Mouse (Mus musculus) hindbrain, embryonic 16.5 days (tissue): ENCODE measurements around the gene Nav2. TPM values are rescaled to one million over a fixed set of nuclear protein-coding genes. Genes with fewer than 3 reads are reported as not detected.

ENCODE experiments used
- ATAC-seq: fragments of 200-750 bp; cut with Nextera tagmentation; 2 replicates; pipeline ENCODE4 v1.8.0; 2017; ENCODE audit warnings: moderate TSS enrichment, moderate library complexity
- H3K27ac ChIP-seq: fragments of 300-500 bp; sonication (generic); 2 replicates; pipeline ENCODE4 v1.5.1; 2014; ENCODE audit warnings: low read depth, mild to moderate bottlenecking, control low read depth, low read length, moderate library complexity
- H3K27me3 ChIP-seq: fragments of 300-500 bp; sonication (generic); replicated peaks from 2 replicates; pipeline ENCODE4 v1.6.1; 2014; ENCODE audit warnings: low read length; ENCODE audit not compliant: control insufficient read depth, insufficient read depth
- H3K36me3 ChIP-seq: fragments of 300-500 bp; sonication (generic); 2 replicates; pipeline ENCODE4 v1.6.1; 2014; ENCODE audit warnings: mild to moderate bottlenecking, low read length, moderate library complexity, mixed read lengths; ENCODE audit not compliant: control insufficient read depth, insufficient read depth
- H3K4me1 ChIP-seq: fragments of 300-500 bp; sonication (generic); 2 replicates; pipeline ENCODE4 v1.6.1; 2014; ENCODE audit warnings: low read depth, low read length; ENCODE audit not compliant: control insufficient read depth, insufficient read depth
- H3K4me2 ChIP-seq: fragments of 300-500 bp; sonication (generic); 2 replicates; pipeline ENCODE4 v1.6.1; 2014; ENCODE audit warnings: mild to moderate bottlenecking, low read length, control low read depth, moderate library complexity
- H3K4me3 ChIP-seq: fragments of 300-500 bp; sonication (generic); 2 replicates; pipeline ENCODE4 v1.5.1; 2014; ENCODE audit warnings: mild to moderate bottlenecking, low read length, control low read depth, moderate library complexity
- H3K9ac ChIP-seq: fragments of 300-500 bp; sonication (generic); 2 replicates; pipeline ENCODE4 v1.6.1; 2014; ENCODE audit warnings: low read depth, mild to moderate bottlenecking, control low read depth, low read length, moderate library complexity
- H3K9me3 ChIP-seq: fragments of 300-500 bp; sonication (generic); 2 replicates; pipeline ENCODE4 v1.6.1; 2014; ENCODE audit warnings: mild to moderate bottlenecking, low read length, moderate library complexity; ENCODE audit not compliant: control insufficient read depth
- WGBS: fragments of 180-500 bp; shearing (Covaris S2); extraction: QIAGEN DNeasy Blood & Tissue Kit; methylation state at CpG from one replicate; pipeline ENCODE4 v1.1.7; 2014; 5-methylcytosine and 5-hydroxymethylcytosine counted together
- polyA plus RNA-seq: library from polyadenylated mRNA; unstranded; fragments of >200 nt; fragmentation: Nextera tagmentation; extraction: Ambion mirVana; gene quantifications from 2 replicates; pipeline ENCODE4 v1.2.1, GENCODE M21; 2015

Gene Nav2
- polyA plus RNA-seq, 1 experiment from 2014 or later: 27.9 TPM

GRCm38 (mm10) chr7:49373173-49373572, 464.7 kb downstream of the Nav2 start:
- no peak overlapping the region for H3K4me3 ChIP-seq
- no peaks in the 10 kb centered on the region for H3K27me3 ChIP-seq
- 79% methylated on average over 1 of the region's 1 CpGs for WGBS
- no peak for ATAC-seq
- no peaks in the 10 kb centered on the region for H3K9me3 ChIP-seq
- H3K27ac ChIP-seq: no peak overlapping the region
- peaks cover 25% of the 10 kb centered on the region for H3K4me1 ChIP-seq
- no peak overlapping the region for H3K9ac ChIP-seq
- no peaks in the 10 kb centered on the region for H3K36me3 ChIP-seq
- no peak overlapping the region for H3K4me2 ChIP-seq

GRCm38 (mm10) chr7:49373661-49374060, 465.1 kb downstream of the Nav2 start:
- no peak overlapping the region for H3K9ac ChIP-seq
- H3K36me3 ChIP-seq: no peaks in the 10 kb centered on the region
- ATAC-seq: no peak
- no peak overlapping the region for H3K4me2 ChIP-seq
- H3K9me3 ChIP-seq: no peaks in the 10 kb centered on the region
- no peak overlapping the region for H3K27ac ChIP-seq
- WGBS: 72% methylated on average over 3 of the region's 3 CpGs
- H3K27me3 ChIP-seq: no peaks in the 10 kb centered on the region
- H3K4me3 ChIP-seq: no peak overlapping the region
- H3K4me1 ChIP-seq: peaks cover 25% of the 10 kb centered on the region

GRCm38 (mm10) chr7:49375499-49375974, 467.0 kb downstream of the Nav2 start:
- Histone ChIP-seq H3K36me3 (no peaks in the 10 kb centered on the region), H3K27ac (peak overlapping the region; percentile 39; the same call in 1 of the 2 replicates), H3K27me3 (no peaks in the 10 kb centered on the region), H3K9ac (no peak overlapping the region), H3K4me2 (no peak overlapping the region), H3K9me3 (no peaks in the 10 kb centered on the region), H3K4me1 (peaks cover 18% of the 10 kb centered on the region), H3K4me3 (no peak overlapping the region)
- peak; percentile 13; the same call in 1 of the 2 replicates for ATAC-seq
- 4% methylated on average over 9 of the region's 9 CpGs for WGBS

- Histone ChIP-seq H3K27me3 (no peaks in the 10 kb centered on the region), H3K4me2 (no peak overlapping the region), H3K9ac (no peak overlapping the region), H3K4me1 (peaks cover 11% of the 10 kb centered on the region), H3K27ac (no peak overlapping the region), H3K36me3 (no peaks in the 10 kb centered on the region), H3K9me3 (no peaks in the 10 kb centered on the region), H3K4me3 (no peak overlapping the region)
- 83% methylated on average over 5 of the region's 5 CpGs for WGBS
- ATAC-seq: no peak
Observed at GRCm38 (mm10) chr7:49378608-49379007, 470.1 kb downstream of the Nav2 start.

- Histone ChIP-seq H3K9me3 (no peaks in the 10 kb centered on the region), H3K4me2 (no peak overlapping the region), H3K36me3 (no peaks in the 10 kb centered on the region), H3K4me1 (peaks cover under 1% of the 10 kb centered on the region), H3K4me3 (no peak overlapping the region), H3K9ac (no peak overlapping the region), H3K27ac (no peak overlapping the region), H3K27me3 (no peaks in the 10 kb centered on the region)
- WGBS: 84% methylated on average over 9 of the region's 9 CpGs
- no peak for ATAC-seq
Observed at GRCm38 (mm10) chr7:49380940-49381339, 472.4 kb downstream of the Nav2 start.

- 58% methylated on average over 10 of the region's 10 CpGs for WGBS
- Histone ChIP-seq H3K4me2 (no peak overlapping the region), H3K27ac (no peak overlapping the region), H3K27me3 (no peaks in the 10 kb centered on the region), H3K36me3 (no peaks in the 10 kb centered on the region), H3K9me3 (no peaks in the 10 kb centered on the region), H3K9ac (no peak overlapping the region), H3K4me1 (no peaks in the 10 kb centered on the region), H3K4me3 (no peak overlapping the region)
- ATAC-seq: peak; percentile 31; the same call in 1 of the 2 replicates
Observed at GRCm38 (mm10) chr7:49382884-49383283, 474.4 kb downstream of the Nav2 start.

GRCm38 (mm10) chr7:49388137-49388536, 479.6 kb downstream of the Nav2 start:
- WGBS: 53% methylated on average over 2 of the region's 2 CpGs
- Histone ChIP-seq H3K9ac (no peak overlapping the region), H3K4me3 (no peak overlapping the region), H3K27me3 (no peaks in the 10 kb centered on the region), H3K36me3 (no peaks in the 10 kb centered on the region), H3K27ac (no peak overlapping the region), H3K9me3 (no peaks in the 10 kb centered on the region), H3K4me2 (no peak overlapping the region), H3K4me1 (peaks cover 15% of the 10 kb centered on the region)
- no peak for ATAC-seq

- Histone ChIP-seq H3K9ac (no peak overlapping the region), H3K27ac (no peak overlapping the region)
- 55% methylated on average over 3 of the region's 3 CpGs for WGBS
Observed at GRCm38 (mm10) chr7:49390312-49390711, 481.8 kb downstream of the Nav2 start.

GRCm38 (mm10) chr7:49390829-49391228, 482.3 kb downstream of the Nav2 start:
- Histone ChIP-seq H3K4me3 (no peak overlapping the region), H3K27ac (no peak overlapping the region), H3K4me2 (no peak overlapping the region), H3K36me3 (no peaks in the 10 kb centered on the region), H3K27me3 (no peaks in the 10 kb centered on the region), H3K9ac (no peak overlapping the region), H3K4me1 (peaks cover 19% of the 10 kb centered on the region), H3K9me3 (no peaks in the 10 kb centered on the region; the same call in 1 of the 2 replicates)
- WGBS: 42% methylated on average over 9 of the region's 9 CpGs
- peak; percentile 10; the same call in 1 of the 2 replicates for ATAC-seq

More at GRCm38 (mm10) chr7:49390312-49390711, 481.8 kb downstream of the Nav2 start:
- Histone ChIP-seq H3K4me2 (no peak overlapping the region), H3K9me3 (no peaks in the 10 kb centered on the region; the same call in 1 of the 2 replicates), H3K27me3 (no peaks in the 10 kb centered on the region), H3K36me3 (no peaks in the 10 kb centered on the region), H3K4me1 (peaks cover 19% of the 10 kb centered on the region), H3K4me3 (no peak overlapping the region)
- no peak for ATAC-seq
